Mouse (Mus musculus): ENCODE results near the gene Supt5.
"Not testable (repeated sequence)": the region's sequence is repeated elsewhere in the genome, so short reads cannot be mapped to it uniquely, and the experiment has no call there.

Supt5 gene

DNA sequence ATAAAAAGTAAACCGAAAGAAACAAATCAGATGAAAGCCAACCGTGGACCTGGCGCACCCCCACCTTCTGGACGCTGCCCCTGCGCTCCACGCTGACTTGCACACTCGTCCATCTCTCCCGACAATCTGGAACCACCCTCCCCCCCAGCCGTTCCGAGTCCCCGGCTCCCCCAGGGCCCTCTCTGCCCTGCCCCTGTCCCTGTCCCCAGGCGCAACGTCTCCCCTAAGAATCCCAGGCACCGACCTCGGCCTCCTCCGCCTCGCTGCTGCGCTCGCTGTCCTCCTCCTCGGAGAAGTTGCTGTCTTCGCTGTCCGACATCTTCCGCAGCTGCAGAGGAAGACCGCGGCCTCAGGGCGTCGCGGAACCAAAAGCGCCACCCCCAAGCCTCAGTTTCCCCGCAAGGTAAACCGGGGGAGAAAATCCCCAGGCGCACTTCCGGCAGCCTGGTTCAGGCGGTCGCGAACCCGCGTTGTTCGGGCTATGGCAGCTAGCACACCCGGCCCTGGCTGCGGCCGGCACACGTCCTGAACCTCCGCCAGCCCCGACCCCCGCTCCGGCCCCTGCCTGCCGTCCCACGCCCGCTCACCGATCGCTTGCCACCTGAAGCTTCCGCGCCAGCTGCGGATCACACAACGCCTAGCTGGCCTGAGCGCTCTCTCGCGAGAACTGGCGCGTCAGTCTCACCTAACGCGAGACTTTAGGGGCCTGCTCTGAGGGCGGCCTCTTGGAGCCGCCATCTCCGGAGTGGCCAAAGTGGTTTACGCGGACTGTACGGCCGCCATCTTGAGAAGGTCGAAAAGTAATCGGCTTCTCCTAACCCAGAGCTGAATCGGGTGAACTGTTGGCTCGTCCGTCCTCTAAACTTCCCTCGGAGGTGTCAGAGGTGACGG, at the start of gene Supt5:
Supt5 (minus strand) TSS at position 639 of the 891 bp plus-strand sequence.
- DNase-seq, result peak; percentile 98

DNA sequence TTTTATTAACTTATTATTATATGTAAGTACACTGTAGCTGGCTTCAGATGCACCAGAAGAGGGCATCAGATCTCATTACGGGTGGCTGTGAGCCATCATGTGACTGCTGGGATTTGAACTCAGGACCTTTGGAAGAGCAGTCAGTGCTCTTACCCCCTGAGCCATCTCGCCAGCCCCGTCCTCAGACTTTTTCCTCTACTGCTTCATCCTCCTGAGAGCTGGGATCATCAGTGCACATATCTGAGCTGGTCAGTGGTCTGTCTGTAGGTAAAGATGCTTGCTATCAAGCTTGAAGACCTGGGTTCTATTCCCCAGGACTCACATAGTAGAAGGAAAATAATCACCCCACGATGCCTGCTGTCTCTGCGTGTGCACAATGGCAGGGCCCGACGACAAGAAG, 48.8 kb upstream of the Supt5 start:
- not testable (repeated sequence) for DNase-seq

DNA sequence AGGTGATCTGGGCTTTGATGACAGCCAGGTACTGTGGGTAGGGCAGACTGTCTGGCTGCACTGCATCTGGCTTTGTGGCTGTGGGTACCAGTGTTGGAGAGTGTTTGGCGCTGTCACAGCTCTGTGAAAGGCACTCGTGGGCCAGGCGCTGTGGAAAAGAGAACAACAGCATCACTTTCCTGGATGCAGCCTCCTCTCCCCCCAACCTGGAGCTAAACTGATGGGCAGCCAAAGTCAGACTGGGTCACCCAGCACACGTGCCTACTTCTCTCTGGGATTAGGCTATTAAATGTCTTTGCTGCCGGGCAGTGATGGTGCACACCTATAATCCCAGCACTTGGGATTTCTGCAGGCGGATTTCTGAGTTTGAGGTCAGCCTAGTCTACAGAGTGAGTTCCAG, 48.3 kb upstream of the Supt5 start:
- DNase-seq, result not testable (repeated sequence)

DNA sequence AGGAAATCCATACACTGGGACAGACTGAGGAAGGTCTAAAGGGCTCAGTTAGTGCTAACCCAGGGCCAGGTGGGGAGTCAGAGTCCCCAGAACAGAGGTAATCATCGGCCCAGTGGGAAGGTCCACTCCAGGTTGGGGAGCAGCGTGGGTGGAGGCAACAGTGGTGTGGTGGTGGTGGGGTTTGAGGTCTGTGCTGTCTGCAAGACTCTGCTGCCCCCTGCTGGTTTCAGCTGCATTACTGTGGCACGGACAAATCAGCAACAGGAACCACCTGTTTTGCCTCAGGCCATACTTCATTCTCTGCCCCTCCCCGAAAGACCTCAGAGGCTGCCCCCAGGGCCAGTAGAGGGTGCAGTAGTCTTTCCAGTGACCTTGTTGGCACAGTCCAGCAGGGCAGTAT, 47.9 kb upstream of the Supt5 start:
- DNase-seq, result peak; percentile 79

DNA sequence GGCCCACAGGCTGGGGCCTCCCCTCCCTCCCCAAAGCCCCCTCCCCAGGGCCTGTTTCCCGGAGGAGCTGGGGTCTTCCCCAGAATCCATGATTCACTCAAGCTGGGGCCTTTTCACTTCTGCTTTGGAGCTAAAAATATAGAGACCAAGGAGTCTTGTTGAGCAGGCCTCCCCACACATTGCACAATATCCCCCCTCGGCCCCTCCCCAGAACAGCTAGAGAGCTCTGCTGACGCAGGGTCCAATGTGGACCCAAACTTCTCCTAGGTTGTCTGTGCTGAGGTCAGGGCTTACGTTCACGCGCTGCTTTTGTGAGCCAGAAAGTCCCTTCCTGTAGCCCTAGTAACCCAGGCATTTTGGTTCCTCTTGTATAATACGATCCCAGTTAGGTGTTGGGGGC, 47.5 kb upstream of the Supt5 start:
- DNase-seq, result no peak

DNA sequence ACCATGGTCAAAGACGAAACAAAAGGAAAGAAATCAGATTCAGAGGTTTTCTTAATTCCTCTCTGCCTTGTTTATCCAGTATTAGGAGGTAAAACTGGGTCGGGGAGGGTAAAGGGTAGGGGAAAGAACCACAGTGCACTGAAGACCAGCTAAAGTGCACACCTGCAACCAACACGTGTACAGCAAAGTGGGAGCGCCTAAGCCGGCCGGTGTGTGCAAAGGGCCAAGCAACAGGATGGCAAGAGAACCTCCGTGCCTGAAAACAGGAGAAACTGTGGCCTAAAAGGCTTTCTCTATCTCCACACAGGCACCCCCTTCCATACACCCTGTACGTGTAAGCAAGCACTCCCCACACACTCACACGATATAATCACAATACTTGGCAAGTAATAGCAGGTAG, 46.6 kb upstream of the Supt5 start:
- DNase-seq, result no peak

DNA sequence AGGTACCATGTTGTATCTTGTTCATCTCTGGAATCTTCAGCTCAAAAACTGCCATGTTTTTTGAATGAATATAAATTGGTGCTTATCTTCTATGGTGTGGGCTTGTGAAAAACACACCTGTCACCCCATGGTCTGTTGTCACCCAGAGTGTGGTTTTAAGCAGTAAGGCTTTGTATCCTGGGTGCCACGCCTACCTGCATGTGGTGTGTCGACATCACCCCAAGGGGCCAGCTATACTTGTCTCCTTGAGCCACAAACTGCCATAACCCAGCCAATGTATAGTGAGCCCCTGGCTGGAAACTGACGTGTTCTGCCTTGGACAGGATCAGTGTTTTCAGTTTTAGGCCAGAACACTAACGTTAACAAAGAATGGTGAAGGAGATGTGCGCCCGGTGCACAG, 45.6 kb upstream of the Supt5 start:
- DNase-seq, result no peak

DNA sequence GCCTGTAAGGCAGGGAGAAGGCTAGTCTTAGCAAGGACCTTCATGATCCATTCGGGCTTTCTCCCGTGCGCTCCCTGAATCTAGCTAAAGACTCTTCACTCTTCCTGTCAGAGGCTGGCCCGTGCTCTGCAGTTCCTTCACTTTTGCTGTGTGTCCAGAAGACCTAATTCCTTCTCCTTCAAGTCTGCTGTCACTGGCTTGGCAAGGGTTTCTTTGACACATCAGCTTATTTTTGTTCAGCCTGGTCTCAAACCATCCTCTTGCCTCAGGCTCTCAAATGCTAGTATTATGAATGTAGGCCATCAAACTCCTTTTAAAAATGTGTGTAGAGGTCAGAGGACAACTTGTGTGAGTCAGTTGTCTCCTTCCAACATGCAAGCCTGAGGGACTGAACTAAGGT, 45.1 kb upstream of the Supt5 start:
- DNase-seq, result no peak

DNA sequence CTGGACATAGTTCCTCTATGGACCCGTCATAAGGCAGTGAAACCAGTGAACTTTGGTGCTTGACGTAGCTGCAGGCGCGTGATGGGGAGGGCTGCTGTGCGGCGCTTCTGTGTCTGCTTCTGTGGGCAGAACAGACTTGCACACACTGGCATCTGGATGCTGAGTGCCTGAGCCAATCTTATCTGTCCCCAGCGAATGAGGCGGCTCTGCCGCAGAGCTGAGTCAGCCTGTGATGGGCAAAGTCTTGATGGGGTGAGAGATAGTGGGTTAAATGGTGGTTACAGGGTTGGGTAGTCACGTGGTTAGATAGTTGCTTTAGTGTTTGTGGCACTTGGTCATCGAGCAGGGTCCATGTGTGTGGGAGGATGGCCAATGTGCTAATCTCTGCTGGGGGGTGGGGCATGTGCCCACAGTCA, 44.4 kb upstream of the Supt5 start:
- DNase-seq, result peak; percentile 82

DNA sequence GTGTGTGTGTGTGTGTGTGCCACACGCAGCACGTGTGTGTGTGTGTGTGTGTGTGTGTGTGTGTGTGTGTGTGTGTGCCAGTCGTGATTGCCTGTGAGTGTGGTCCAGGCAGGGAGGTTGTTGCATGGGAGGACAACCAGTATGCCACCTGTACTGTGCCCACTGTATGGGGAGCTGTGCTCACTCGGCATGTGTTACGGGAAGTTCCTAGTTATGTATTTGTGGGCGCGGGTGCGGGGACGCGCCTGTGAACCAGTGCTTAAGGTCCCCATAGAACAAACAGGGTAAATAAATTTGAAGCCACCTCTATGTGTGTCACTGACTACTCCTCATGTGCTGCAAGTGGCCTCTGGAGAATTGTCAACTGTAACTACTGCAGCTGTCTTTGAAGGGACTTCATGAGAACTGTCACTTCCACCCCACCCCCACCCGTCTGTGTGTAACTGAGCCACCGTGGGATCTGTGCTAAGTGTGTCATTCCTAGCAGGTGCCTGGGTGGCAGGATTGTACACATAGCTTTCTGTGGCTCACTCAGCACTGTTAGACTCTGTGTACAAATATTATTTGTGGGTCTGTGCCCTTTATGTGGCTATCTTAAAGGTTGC, 43.9 kb upstream of the Supt5 start:
- no peak for DNase-seq

DNA sequence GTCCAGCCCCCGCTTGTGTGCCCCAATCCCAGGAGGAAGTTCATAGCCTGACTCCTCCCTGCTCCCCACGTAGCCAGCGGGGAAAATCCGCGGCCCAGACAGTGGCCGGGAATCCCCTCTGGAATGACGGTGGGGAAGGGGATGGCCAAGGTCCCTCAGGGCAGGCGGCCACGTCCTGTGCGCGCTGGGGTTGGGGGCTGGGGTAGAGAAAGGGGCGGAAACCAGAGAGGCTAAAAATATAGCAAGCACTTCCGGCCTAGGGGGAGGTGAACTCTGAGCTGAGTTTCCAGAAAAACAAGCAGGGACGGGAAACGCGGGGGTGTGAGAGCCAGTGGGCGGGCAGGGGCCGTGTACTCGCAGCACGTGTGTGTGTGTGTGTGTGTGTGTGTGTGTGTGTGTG, 43.4 kb upstream of the Supt5 start:
- peak; percentile 49 for DNase-seq

DNA sequence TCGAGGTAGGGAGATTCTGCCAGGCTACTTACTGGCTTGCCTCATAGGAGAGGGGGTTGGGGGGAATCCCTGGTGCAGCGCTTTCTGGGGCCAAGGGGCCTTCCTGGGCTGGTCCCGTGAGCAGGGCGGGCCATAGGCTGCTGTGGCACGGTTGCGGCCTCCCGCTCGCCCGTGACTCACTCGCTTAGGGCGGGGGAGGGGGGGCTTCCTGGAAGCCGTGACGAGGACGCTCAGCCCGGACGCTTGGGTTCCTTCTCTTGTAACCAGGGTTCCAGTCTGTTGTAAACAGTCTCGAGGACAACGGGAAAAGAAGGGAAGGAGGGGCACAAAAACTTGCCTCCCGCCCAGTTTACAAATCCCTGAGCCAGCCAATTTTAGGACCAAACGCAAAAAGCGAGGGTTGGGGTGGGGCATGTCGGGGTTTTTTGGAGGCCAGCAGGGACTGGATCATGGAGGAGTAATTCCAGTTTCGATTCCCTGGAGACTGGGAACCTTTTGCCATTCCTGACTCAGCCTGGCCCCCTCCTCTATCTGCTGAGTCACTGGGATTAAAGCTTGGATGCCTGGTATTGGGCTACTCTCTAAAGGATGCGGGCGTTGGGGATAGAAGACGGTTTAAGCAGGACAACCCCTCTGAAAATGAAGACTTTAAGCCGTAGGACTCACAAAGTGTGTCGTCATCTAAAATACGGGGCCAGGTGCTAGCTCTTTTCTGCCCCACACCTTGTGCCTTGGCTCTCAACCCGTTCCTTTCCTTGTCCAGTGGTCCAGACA, 42.7 kb upstream of the Supt5 start:
- no peak for DNase-seq

DNA sequence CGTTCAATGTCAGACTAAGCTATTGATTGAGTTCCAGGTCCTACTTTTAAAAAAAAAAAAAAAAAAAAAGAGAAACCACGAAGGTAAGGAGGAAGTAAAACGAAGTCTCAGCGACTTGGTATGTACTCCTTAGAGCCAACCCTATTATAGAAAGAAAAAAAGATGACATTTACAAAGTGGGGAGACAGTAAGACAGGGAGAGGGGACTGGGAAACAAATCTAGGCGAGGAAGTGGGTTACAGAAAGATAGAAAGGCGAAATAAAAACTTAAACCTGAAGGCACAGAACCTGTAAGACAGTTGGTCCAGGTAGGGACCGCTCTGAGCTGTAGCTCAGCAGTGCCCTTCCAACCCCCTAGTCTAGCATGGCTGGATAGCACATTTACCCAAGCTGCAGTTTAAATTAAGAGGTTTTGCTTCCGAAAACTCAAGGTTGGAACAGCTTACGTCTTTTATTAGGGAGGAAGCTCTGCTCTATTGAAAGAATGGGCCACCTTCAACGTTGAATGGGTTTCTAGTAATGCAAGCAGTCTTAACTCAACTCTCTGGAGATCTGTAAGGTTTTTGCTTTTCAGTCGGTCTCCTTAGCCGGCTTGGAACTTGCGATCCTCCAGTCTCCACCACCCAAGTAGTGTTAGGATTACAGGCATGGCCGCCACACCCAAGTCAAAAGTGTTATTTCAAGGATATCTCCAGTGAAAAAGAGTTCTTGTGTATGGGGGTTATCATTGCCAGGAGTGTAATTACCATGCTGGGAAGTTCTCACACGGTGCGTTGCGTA, 41.9 kb upstream of the Supt5 start, which contains the start of gene Zfp36:
Zfp36 (minus strand) TSS at position 17 of the 780 bp plus-strand sequence.
- no peak for DNase-seq

DNA sequence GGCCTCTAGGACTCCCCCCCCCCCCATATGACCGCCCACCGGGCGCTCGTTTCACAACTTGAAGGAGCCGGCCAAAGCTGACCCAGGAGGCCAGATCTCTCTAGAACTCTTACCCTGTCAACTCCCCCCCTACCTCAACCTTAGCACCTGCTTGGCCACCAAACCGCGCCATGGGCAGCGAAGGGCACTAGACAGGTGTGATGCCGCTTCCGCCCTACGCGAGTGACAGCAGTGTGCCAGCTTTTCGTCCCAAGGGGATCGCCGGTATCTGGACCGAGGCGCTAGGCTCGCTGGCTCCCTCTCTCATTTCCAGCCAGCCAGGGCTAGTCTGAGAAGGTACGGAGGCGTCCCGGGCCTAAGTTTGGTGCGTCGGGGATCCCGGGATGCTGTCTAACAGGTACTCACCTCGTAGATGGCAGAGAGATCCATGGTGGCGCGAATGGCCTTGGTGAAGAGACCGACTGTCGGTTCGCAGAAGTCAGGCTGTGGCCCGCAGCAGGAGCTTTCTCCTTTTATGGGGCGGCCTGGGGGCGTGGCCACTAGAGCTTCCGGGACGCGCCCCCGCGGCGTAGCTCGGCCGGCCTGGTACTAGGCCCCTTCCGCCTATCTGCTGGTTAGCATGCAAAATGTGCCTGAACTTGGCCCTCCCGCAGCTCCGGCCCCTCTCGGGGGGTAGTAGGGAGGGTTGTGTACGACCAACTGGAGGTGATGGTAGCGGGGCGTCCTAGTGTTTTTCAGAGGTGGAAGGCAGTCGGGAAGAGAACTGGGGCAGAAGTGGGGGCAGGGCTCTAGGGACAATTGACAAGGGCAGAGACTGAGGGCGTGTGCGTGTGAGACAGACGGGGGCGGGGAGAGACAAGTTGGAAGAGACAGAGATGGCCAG, 40.5 kb upstream of the Supt5 start:
- peak; percentile 80 for DNase-seq

DNA sequence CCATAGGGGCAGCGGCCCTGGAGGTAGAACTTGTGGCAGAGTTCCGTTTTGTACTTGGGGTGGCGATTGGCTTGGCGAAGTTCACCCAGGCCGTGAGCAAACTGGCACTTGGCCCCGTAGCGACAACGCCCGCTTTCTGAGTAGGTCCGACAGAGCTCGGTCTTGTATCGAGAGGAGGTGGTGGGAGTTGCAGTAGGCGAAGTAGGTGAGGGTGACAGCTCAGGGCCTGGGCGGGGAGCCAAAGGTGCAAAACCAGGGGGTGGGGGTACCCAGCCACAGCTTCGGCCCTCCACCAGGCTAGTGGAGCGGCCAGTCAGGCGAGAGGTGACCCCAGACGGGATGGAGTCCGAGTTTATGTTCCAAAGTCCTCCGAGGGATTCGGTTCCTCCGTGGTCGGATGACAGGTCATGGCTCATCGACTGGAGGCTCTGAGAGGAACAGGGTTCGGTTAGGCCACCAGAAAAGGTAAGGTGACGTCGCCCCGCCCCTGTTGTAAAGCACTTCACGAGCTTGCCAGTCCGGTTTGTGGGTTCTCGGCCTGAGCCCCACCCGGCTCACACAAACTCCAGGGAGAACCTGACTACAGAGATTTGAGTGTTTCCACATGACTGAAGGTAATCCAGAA, 39.6 kb upstream of the Supt5 start:
- no peak for DNase-seq

DNA sequence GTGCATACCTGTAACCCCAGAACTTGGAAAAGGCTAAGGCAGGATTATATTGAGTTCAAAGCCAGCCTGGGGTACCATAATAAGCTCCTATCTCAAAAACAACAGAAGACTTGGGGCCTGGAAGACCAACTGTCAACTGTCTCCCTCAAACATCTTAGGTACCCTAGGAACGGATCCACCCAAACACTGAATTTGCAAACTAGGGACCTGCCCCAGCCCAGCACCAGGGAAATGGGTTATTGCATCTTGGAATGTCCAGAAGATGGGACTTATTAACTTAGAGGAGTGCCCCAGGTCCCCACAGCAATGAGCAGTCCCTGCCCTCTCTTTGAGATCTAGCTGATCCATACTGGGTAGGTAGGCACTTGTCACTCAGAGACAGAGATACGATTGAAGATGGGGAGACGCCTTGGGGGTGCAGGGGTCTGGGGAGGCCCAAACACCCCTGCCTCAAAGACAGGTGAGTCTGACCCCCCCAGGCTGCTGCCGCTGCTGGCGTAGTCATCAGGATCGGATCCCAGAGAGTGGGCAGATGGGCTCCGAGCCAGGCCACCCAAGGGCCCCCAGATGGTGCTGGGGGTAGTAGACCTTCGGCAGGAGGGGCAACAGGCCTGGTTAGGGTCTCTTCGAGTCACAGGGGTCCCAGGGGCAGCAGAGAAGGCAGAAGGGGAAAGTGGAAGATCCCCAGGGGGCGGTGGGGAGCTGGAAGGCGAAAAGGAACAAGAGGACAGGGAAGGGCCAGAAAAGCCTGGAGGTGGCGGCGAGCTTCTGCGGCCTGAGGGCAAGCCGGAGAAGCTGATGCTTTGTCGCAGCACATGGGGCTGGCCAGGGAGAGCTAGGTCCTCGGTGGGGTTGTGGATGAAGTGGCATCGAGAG, 38.9 kb upstream of the Supt5 start:
- DNase-seq, result no peak

DNA sequence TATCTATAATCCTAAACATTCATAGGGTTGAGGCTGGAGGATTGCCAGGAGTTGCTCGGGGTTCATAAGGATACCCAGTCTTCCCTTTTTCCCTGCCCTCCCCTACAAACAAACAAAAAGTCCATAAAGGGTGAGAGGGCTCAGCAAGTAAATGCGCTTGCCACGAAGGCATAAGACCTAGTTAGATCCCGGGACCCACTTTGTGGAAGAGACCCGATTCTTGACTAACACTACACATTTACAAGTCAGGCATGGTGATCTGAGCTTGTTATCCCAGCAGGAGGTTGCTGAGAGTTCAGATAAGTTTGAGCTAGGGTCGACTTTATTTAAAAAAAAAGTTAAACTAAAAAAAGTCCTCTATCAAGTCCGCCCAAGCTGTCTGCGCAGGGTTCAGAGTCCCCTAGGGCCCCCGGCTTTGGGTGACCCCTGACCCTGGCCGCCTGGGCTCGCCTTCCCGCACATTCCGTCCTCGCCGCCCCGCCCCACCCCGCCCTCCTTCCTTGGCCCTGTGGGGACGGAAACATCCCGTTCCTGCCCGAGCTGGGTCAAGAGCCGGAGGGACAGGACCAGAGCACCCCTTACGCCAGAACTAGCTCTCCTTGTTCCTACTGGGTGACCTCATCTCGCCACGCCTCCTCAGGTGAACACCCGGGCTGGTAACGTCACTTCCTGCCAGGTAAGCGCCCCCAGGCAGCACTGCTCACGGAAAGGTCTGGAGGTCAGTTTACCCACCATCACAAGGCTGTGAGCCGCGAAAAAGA, 37.6 kb upstream of the Supt5 start:
- no peak for DNase-seq

DNA sequence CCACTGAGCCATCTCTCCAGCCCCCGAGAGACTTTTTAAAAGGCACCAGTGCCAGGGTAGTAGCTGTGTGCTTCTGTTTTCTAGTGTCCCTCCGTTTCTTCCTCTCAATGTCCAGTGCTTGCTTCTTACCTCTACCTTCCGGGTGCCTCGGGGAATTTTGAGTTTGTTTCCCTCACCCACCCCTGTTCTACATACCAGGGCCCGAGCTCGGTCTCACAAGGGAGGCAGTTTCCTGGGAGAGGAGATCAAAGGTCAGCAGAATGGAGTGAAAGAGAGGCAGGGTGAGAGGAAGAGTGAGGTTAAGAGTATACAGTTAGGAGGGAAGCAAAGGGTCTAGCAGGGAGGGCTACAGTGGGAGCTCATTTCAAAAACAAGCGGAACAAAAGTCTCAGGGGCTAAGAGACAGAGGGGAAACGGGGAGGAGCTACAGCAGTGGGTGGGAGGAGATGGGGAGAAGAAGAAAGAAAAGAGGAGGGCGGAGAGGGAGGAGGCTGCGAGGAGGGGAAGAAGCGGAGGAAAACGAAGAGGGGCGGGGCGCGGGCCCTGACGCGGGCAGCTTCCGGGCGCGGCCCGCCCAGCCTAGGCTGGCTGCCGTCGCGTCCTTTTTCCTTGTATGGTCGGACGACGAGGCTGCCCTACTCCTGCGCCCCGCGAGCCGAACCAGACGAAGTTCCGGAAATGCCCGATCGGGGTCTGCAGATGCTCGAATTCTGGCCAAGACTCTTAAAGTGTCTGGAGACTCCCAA, 36.8 kb upstream of the Supt5 start:
- peak; percentile 83 for DNase-seq

DNA sequence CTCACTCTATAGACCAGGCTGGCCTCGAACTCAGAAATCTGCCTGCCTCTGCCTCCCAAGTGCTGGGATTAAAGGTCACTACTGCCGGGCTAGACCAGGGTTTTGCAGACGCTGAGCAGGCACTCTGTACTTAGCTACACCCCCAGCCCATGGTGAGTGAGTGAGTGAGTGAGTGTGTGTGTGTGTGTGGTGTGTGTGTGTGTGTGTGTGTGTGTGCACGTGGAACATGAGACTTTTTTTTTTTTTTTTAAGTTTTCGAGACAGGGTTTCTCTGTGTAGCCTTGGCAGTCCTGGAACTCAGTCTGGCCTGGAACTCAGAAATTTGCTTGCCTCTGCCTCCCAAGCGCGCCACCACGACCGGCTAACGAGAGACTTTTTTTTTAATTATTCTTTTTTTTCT, 36.1 kb upstream of the Supt5 start:
- no peak for DNase-seq

Measured in right cerebral cortex, adult 18-20 months (tissue).